Mouse (Mus musculus) ZHBTc4 (cell line): Measurements from ENCODE around the gene Angptl4.
A peak's percentile ranks its signal among the peaks of the same experiment; 100 is the strongest.
"Not testable (repeated sequence)": the region's sequence is repeated elsewhere in the genome, so short reads cannot be mapped to it uniquely, and the experiment has no call there.

Source experiments
- DNase-seq: peaks from one replicate; pipeline ENCODE4 v3.0.0-alpha.2; 2011; ENCODE audit warnings: low read depth, low spot score

The Angptl4 gene

DNA sequence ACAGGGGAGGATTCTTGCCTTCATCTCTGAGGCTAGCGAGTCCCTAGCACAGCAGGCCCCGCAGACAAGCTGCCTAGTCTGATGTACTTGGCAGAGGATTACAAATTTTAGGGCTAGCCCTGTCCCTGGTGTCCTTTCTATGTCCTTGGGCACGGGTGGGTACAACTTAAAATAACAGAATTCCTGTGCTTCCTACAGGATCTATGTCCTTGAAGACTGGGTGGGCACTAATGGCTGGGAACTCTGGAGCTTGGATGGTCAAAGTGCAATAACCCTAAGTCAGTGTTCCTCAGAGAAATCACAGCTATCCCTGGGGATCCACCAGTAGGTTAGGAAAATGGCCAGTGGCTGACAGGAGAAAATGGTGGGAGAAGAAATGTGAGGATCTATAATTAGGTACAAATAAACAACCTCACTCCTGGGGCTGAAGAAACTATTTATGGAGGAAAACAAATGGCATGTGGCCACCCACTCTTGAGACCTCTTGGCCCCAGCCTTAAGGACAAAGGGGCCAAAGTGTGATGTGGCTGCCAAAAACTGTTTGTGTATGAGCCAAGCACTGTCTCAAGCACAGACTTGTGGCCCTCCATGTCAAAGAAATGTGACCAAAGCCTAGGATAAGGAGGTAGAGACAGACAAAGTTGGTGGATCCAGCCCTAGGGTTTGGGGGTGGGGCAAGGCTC is 25.4 kb downstream of the Angptl4 start:
- no peak for DNase-seq

DNA sequence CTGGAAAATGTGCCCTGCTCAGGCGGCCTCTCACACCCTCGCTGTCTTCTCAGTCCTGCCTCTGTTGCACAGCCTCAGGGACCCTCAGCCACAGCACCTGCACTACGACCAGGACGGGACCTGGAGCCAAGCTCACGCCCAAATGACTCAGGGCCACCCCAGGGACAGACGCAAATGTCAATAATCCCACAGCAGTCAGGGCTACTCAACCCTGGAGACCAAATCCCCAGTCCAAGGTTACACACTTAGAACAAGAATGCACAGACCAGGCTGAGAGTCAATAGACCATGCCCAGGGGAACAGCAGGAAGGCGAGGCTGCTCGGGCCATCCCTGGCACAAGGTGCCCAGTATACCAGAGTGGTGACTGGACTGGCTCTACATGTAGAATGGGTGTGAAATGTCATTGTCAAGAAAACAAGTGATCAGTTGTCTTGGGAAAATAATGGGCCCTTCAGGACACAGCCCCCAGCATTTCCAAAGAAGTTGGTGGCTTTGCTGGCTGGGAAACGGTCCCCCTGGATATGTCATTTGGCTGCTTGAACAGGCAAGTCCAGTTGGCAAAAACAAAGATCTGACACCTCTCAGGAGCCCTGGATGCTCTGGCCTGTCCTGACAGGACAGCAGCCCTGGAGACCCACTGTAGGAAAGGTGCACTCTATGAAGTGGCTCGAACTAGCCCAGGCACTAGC is 26.1 kb downstream of the Angptl4 start:
- DNase-seq: no peak

DNA sequence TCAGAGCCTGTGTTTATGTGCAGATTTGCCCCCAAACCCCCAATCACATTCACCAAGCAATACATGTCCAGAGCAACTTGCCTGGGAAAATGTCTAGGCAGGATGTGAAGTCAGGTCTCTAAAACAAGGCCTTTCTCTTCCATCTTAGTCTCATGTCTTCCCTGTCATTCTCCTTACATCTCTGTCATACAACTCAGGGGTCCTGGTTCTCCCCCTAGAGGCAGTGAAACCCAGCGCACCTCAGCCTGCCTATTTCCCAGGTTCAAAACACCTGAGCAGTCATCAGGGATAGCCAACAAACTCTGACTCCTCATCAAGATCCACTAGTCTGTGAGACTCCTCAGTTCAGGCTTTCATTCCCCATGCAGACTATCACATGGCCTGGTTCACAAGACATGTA is 27.0 kb downstream of the Angptl4 start:
- DNase-seq: peak; percentile 63

DNA sequence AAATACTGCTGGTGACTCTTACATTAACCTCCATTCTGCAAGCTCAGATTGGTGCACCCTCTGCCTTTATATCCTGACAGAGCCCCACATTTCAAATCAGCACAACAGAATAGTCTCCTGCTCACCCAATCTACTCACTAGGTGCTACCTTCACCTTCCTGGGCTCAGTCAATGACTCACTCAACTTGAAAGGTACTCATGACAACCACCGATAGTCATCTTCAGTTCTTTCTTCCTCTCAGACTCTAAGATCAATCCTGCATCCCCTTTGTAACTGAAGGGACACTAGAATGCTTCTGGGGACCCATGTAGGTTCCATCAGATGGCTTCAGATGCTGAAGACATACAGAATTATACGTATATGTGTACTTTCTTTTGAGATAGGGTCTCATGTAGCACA is 29.3 kb downstream of the Angptl4 start:
- DNase-seq: no peak

GRCm38 (mm10) chr17:33751181-33751580 is 30.4 kb downstream of the Angptl4 start:
- DNase-seq: no peak

- DNase-seq: no peak
Measured at GRCm38 (mm10) chr17:33749451-33749850, 32.2 kb downstream of the Angptl4 start.

GRCm38 (mm10) chr17:33746011-33746410 is 35.6 kb downstream of the Angptl4 start:
- peak; percentile 35 for DNase-seq

DNA sequence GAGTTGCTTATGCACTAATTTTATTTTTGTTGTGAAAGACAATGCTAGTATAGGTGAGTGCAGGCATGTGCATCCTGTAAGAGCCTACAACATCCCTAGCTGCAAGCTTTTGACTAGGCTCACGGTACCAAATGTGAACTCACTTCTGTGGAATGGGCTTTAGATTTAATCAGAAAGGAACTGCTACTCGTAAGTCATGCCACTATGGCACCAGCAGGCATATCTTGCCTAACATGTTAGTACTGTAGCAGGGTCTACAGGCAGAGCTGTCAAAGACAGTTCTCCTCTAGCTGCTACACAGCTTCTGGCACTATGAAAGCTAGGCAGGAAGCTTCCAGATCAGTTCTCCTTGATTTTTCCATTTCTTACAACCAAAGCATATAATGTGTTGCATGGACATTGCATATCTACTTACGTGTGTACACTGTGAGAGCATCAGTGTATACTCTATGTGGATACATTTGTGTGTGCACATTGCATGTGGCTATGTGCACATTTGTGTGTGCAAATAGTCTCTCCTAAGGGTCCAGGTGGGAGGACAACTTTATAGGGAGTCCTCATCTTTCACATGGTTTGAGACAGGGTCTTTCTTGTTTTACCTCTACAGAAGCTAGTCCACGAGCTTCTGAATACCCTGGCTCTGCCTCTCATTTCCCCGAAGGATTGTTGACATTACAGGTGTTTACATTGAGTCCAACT is 36.8 kb downstream of the Angptl4 start:
- no peak for DNase-seq

GRCm38 (mm10) chr17:33742420-33742819 is 39.2 kb downstream of the Angptl4 start:
- no peak for DNase-seq

DNA sequence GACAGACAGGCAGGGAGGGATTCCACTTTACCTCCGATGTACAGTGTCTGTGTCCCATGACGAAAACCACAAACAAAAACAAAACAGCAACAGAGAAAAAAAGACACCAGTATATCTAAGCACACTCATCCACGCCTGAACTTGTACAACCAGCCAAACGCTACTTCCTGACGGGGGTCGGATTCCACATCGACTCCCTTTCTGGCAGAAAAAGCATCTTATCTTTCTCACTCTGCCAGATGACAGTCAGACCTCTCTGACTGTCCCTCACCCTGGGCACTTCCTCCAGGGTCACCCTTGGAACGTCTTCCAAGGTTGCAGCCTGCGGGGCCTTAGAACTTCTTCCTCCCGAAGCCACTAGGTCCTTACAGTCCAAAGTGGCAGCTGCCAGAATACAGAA is 48.1 kb downstream of the Angptl4 start:
- DNase-seq: not testable (repeated sequence)

GRCm38 (mm10) chr17:33732556-33733083 is 49.0 kb downstream of the Angptl4 start:
- DNase-seq: not testable (repeated sequence)

- no peak for DNase-seq
Measured at GRCm38 (mm10) chr17:33729215-33729614, 52.4 kb downstream of the Angptl4 start.

DNA sequence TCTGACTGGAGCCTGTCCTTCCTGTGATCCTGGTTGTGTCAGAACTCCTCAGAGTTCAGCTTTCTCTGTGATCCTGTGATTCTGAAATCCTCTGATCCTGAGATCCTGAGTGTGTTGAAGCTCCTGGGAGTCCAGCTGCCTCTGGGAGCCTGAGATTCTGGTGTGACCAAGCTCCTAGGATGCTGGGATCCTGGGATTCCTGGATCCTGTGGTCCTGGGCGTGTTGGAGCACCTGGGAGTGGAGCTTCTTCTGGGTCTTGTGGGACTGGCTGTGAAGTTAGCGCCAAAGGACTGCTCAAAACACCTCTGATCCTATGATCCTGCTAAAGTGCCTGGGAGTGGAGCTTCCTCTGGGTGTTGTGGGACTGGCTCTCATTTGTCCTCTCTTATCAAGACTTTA is 53.2 kb downstream of the Angptl4 start:
- no peak for DNase-seq
